Mouse (Mus musculus): ENCODE data around the gene Fadd. TPM values are rescaled to one million over a fixed set of nuclear protein-coding genes. Genes with fewer than 3 reads are reported as not detected.

Fadd gene
- polyA plus RNA-seq, 1 experiment = 11.6 TPM

- TF ChIP-seq CTCF (IDR thresholded peaks at IDR 0.05; ENCODE audit: insufficient read depth, low read length) = no peak
- no peak for TF ChIP-seq POLR2A (IDR thresholded peaks at IDR 0.05; ENCODE audit: borderline replicate concordance, extremely low read depth, low read depth, low read length)
- WGBS = 62% methylated on average over 4 of the region's 4 CpGs
- no peak for DNase-seq
Observed at GRCm38 (mm10) chr7:144612829-144613228, 30.6 kb upstream of the Fadd start.

GRCm38 (mm10) chr7:144612351-144612750, 30.1 kb upstream of the Fadd start:
- H3K4me1 ChIP-seq (ENCODE audit: control insufficient read depth, insufficient read depth, low read length) = peaks cover 4% of the 10 kb centered on the region; the same call in 1 of the 2 replicates
- TF ChIP-seq CTCF (IDR thresholded peaks at IDR 0.05; ENCODE audit: insufficient read depth, low read length) = no peak
- no peak for TF ChIP-seq POLR2A (IDR thresholded peaks at IDR 0.05; ENCODE audit: borderline replicate concordance, extremely low read depth, low read depth, low read length)
- no peak for DNase-seq
- no peak overlapping the region for H3K4me3 ChIP-seq (replicated peaks; ENCODE audit: extremely low read depth, low read depth, low read length)
- 45% methylated on average over 4 of the region's 4 CpGs for WGBS

More at GRCm38 (mm10) chr7:144612829-144613228, 30.6 kb upstream of the Fadd start:
- Histone ChIP-seq H3K4me3 (replicated peaks; ENCODE audit: extremely low read depth, low read depth, low read length) (no peak overlapping the region), H3K4me1 (ENCODE audit: control insufficient read depth, insufficient read depth, low read length) (peaks cover 4% of the 10 kb centered on the region; the same call in 1 of the 2 replicates)

GRCm38 (mm10) chr7:144611595-144611994, 29.3 kb upstream of the Fadd start:
- 87% methylated on average over 16 of the region's 16 CpGs for WGBS

GRCm38 (mm10) chr7:144609568-144609967, 27.3 kb upstream of the Fadd start:
- Histone ChIP-seq H3K4me1 (ENCODE audit: control insufficient read depth, insufficient read depth, low read length) (no peaks in the 10 kb centered on the region), H3K4me3 (replicated peaks; ENCODE audit: extremely low read depth, low read depth, low read length) (no peak overlapping the region)
- no peak for DNase-seq
- TF ChIP-seq CTCF (IDR thresholded peaks at IDR 0.05; ENCODE audit: insufficient read depth, low read length) (no peak), POLR2A (IDR thresholded peaks at IDR 0.05; ENCODE audit: borderline replicate concordance, extremely low read depth, low read depth, low read length) (no peak)
- WGBS = 63% methylated on average over 7 of the region's 7 CpGs

More at GRCm38 (mm10) chr7:144611595-144611994, 29.3 kb upstream of the Fadd start:
- Histone ChIP-seq H3K4me3 (replicated peaks; ENCODE audit: extremely low read depth, low read depth, low read length) (no peak overlapping the region), H3K4me1 (ENCODE audit: control insufficient read depth, insufficient read depth, low read length) (peaks cover 4% of the 10 kb centered on the region; the same call in 1 of the 2 replicates)
- DNase-seq = no peak
- TF ChIP-seq POLR2A (IDR thresholded peaks at IDR 0.05; ENCODE audit: borderline replicate concordance, extremely low read depth, low read depth, low read length) (no peak), CTCF (IDR thresholded peaks at IDR 0.05; ENCODE audit: insufficient read depth, low read length) (no peak)

GRCm38 (mm10) chr7:144607862-144608261, 25.6 kb upstream of the Fadd start:
- no peak for TF ChIP-seq CTCF (IDR thresholded peaks at IDR 0.05; ENCODE audit: insufficient read depth, low read length)
- TF ChIP-seq POLR2A (IDR thresholded peaks at IDR 0.05; ENCODE audit: borderline replicate concordance, extremely low read depth, low read depth, low read length) = no peak
- DNase-seq = no peak
- WGBS = 88% methylated on average over 15 of the region's 15 CpGs
- peaks cover 2% of the 10 kb centered on the region; the same call in 1 of the 2 replicates for H3K4me1 ChIP-seq (ENCODE audit: control insufficient read depth, insufficient read depth, low read length)
- no peak overlapping the region for H3K4me3 ChIP-seq (replicated peaks; ENCODE audit: extremely low read depth, low read depth, low read length)

GRCm38 (mm10) chr7:144604735-144605134, 22.5 kb upstream of the Fadd start:
- peaks cover 2% of the 10 kb centered on the region; the same call in 1 of the 2 replicates for H3K4me1 ChIP-seq (ENCODE audit: control insufficient read depth, insufficient read depth, low read length)
- H3K4me3 ChIP-seq (replicated peaks; ENCODE audit: extremely low read depth, low read depth, low read length) = no peak overlapping the region
- WGBS = 26% methylated on average over 4 of the region's 4 CpGs
- no peak for TF ChIP-seq POLR2A (IDR thresholded peaks at IDR 0.05; ENCODE audit: borderline replicate concordance, extremely low read depth, low read depth, low read length)
- no peak for TF ChIP-seq CTCF (IDR thresholded peaks at IDR 0.05; ENCODE audit: insufficient read depth, low read length)
- DNase-seq = no peak

GRCm38 (mm10) chr7:144604291-144604690, 22.0 kb upstream of the Fadd start:
- no peak overlapping the region for H3K4me3 ChIP-seq (replicated peaks; ENCODE audit: extremely low read depth, low read depth, low read length)
- WGBS = 67% methylated on average over 2 of the region's 2 CpGs

GRCm38 (mm10) chr7:144600333-144600900, 18.2 kb upstream of the Fadd start:
- 79% methylated on average over 6 of the region's 6 CpGs for WGBS
- Histone ChIP-seq H3K4me1 (ENCODE audit: control insufficient read depth, insufficient read depth, low read length) (peaks cover 2% of the 10 kb centered on the region; the same call in 1 of the 2 replicates), H3K4me3 (replicated peaks; ENCODE audit: extremely low read depth, low read depth, low read length) (no peak overlapping the region)
- no peak for TF ChIP-seq POLR2A (IDR thresholded peaks at IDR 0.05; ENCODE audit: borderline replicate concordance, extremely low read depth, low read depth, low read length)
- TF ChIP-seq CTCF (IDR thresholded peaks at IDR 0.05; ENCODE audit: insufficient read depth, low read length) = no peak
- DNase-seq = no peak

More at GRCm38 (mm10) chr7:144604291-144604690, 22.0 kb upstream of the Fadd start:
- TF ChIP-seq POLR2A (IDR thresholded peaks at IDR 0.05; ENCODE audit: borderline replicate concordance, extremely low read depth, low read depth, low read length) (no peak), CTCF (IDR thresholded peaks at IDR 0.05; ENCODE audit: insufficient read depth, low read length) (no peak)
- peaks cover 2% of the 10 kb centered on the region; the same call in 1 of the 2 replicates for H3K4me1 ChIP-seq (ENCODE audit: control insufficient read depth, insufficient read depth, low read length)
- DNase-seq = no peak

GRCm38 (mm10) chr7:144589508-144589907, 7.2 kb upstream of the Fadd start:
- Histone ChIP-seq H3K4me3 (replicated peaks; ENCODE audit: extremely low read depth, low read depth, low read length) (no peak overlapping the region), H3K4me1 (ENCODE audit: control insufficient read depth, insufficient read depth, low read length) (no peaks in the 10 kb centered on the region)
- WGBS = 79% methylated on average over 3 of the region's 3 CpGs
- TF ChIP-seq CTCF (IDR thresholded peaks at IDR 0.05; ENCODE audit: insufficient read depth, low read length) (no peak), POLR2A (IDR thresholded peaks at IDR 0.05; ENCODE audit: borderline replicate concordance, extremely low read depth, low read depth, low read length) (no peak)
- DNase-seq = no peak

GRCm38 (mm10) chr7:144587291-144587690, 5.0 kb upstream of the Fadd start:
- peak; percentile 47 for DNase-seq
- no peaks in the 10 kb centered on the region for H3K4me1 ChIP-seq (ENCODE audit: control insufficient read depth, insufficient read depth, low read length)
- WGBS = 38% methylated on average over 2 of the region's 2 CpGs
- TF ChIP-seq CTCF (IDR thresholded peaks at IDR 0.05; ENCODE audit: insufficient read depth, low read length) (peak; percentile 59; the same call in 1 of the 2 replicates), POLR2A (IDR thresholded peaks at IDR 0.05; ENCODE audit: borderline replicate concordance, extremely low read depth, low read depth, low read length) (no peak)
- H3K4me3 ChIP-seq (replicated peaks; ENCODE audit: extremely low read depth, low read depth, low read length) = no peak overlapping the region

All from lung, adult 2 months (tissue).